Mouse (Mus musculus) CH12.LX (cell line): ENCODE results near the gene Sipa1l2. TPM values are rescaled to one million over a fixed set of nuclear protein-coding genes. Genes with fewer than 3 reads are reported as not detected.

Experiments used
- DNase-seq: peaks from one replicate; pipeline ENCODE4 v3.0.0-alpha.2; 2013; ENCODE audit errors: extremely low read depth
- H3K27ac ChIP-seq: 2 replicates; pipeline ENCODE4 v1.5.1; 2012; ENCODE audit warnings: low read depth, mild to moderate bottlenecking, control low read depth, moderate library complexity; ENCODE audit not compliant: insufficient read depth
- H3K27me3 ChIP-seq: replicated peaks from 2 replicates; pipeline ENCODE3; 2012; ENCODE audit warnings: inconsistent platforms
- H3K36me3 ChIP-seq, 2 experiments: replicated peaks in 1 of 2; 2 replicates each; pipeline versions ENCODE3 to v1.6.1; 2012; ENCODE audit warnings: inconsistent platforms in 1 of 2, low read length in 1 of 2, mild to moderate bottlenecking in 1 of 2, mixed read lengths in 1 of 2, moderate library complexity in 1 of 2; ENCODE audit not compliant: control insufficient read depth in 1 of 2, insufficient read depth in 1 of 2
- H3K4me1 ChIP-seq, 2 experiments: 2 replicates each; pipeline ENCODE4 v1.6.1; 2012; ENCODE audit warnings: inconsistent platforms in 1 of 2, moderate library complexity in 1 of 2; ENCODE audit not compliant: insufficient read depth in 2 of 2, control insufficient read depth in 1 of 2
- H3K4me2 ChIP-seq: 2 replicates; pipeline ENCODE4 v1.6.1; 2012; ENCODE audit warnings: low read depth, mild to moderate bottlenecking, control low read depth; ENCODE audit not compliant: poor library complexity, insufficient read depth, severe bottlenecking
- H3K4me3 ChIP-seq, 3 experiments: fragments of 150-350 bp in 1 of 3; sonication (generic) in 1 of 3; replicated peaks in 1 of 3; 2 replicates each; pipeline versions ENCODE3 to v1.5.1; 2011 to 2012; ENCODE audit warnings: low read depth in 2 of 3, low read length in 2 of 3, mild to moderate bottlenecking in 2 of 3, moderate library complexity in 2 of 3, control low read depth in 1 of 3, improper control_type of control experiment in 1 of 3, inconsistent platforms in 1 of 3, mixed read lengths in 1 of 3; ENCODE audit not compliant: poor library complexity in 1 of 3
- H3K79me2 ChIP-seq: replicated peaks from 2 replicates; pipeline ENCODE4 v1.6.1; 2012; ENCODE audit warnings: mild to moderate bottlenecking, moderate library complexity; ENCODE audit not compliant: control insufficient read depth, poor library complexity, insufficient read depth, severe bottlenecking; ENCODE audit errors: extremely low read depth
- H3K9ac ChIP-seq: 2 replicates; pipeline ENCODE4 v1.6.1; 2012; ENCODE audit warnings: low read depth, mild to moderate bottlenecking, control low read depth, moderate library complexity; ENCODE audit not compliant: insufficient read depth
- H3K9me3 ChIP-seq: replicated peaks from 2 replicates; pipeline ENCODE3; 2012; ENCODE audit warnings: low read length, inconsistent platforms, mixed read lengths
- BHLHE40 ChIP-seq: IDR thresholded peaks from 2 replicates; pipeline ENCODE4 v1.6.1; 2011; ENCODE audit warnings: mild to moderate bottlenecking, low read depth, low read length, improper control_type of control experiment
- CHD1 ChIP-seq: IDR thresholded peaks from 2 replicates; pipeline ENCODE4 v1.6.1; 2012; ENCODE audit warnings: low read depth, low read length, improper control_type of control experiment, inconsistent platforms
- CHD2 ChIP-seq: IDR thresholded peaks from 2 replicates; pipeline ENCODE4 v1.6.1; 2011; ENCODE audit warnings: low read length, improper control_type of control experiment
- CTCF ChIP-seq, 2 experiments: IDR thresholded peaks in 1 of 2; conservative IDR thresholded peaks in 1 of 2; 2 replicates each; pipeline ENCODE4 v1.5.1; 2011 to 2012; ENCODE audit warnings: low read depth in 2 of 2, low read length in 2 of 2, improper control_type of control experiment in 1 of 2, inconsistent platforms in 1 of 2, mild to moderate bottlenecking in 1 of 2, moderate library complexity in 1 of 2
- E2F4 ChIP-seq: IDR thresholded peaks from 2 replicates; pipeline ENCODE4 v1.6.1; 2011; ENCODE audit warnings: low read depth, low read length, improper control_type of control experiment; ENCODE audit not compliant: insufficient replicate concordance
- EP300 ChIP-seq: IDR thresholded peaks from 2 replicates; pipeline ENCODE4 v1.6.1; 2011; ENCODE audit warnings: low read length, improper control_type of control experiment
- IRF4 ChIP-seq: IDR thresholded peaks from 2 replicates; pipeline ENCODE4 v1.6.1; 2014; ENCODE audit warnings: low read depth, mild to moderate bottlenecking, inconsistent platforms, low read length, improper control_type of control experiment
- JUN ChIP-seq: IDR thresholded peaks from 2 replicates; pipeline ENCODE4 v1.6.1; 2011; ENCODE audit warnings: low read depth, mild to moderate bottlenecking, low read length, improper control_type of control experiment, moderate library complexity; ENCODE audit not compliant: insufficient read depth
- JUND ChIP-seq: conservative IDR thresholded peaks from 2 replicates; pipeline ENCODE4 v1.6.1; 2011; ENCODE audit warnings: low read depth, low read length, improper control_type of control experiment
- KAT2A ChIP-seq: IDR thresholded peaks from 2 replicates; pipeline ENCODE4 v1.6.1; 2012; ENCODE audit warnings: low read length, improper control_type of control experiment, inconsistent platforms; ENCODE audit not compliant: insufficient replicate concordance
- MAZ ChIP-seq: IDR thresholded peaks from 2 replicates; pipeline ENCODE4 v1.6.1; 2012; ENCODE audit warnings: low read depth, mild to moderate bottlenecking, inconsistent platforms, low read length, improper control_type of control experiment, moderate library complexity
- MXI1 ChIP-seq: IDR thresholded peaks from 2 replicates; pipeline ENCODE4 v1.6.1; 2011; ENCODE audit warnings: mild to moderate bottlenecking, low read depth, low read length, improper control_type of control experiment
- NELFE ChIP-seq: IDR thresholded peaks from 2 replicates; pipeline ENCODE4 v1.6.1; 2011; ENCODE audit warnings: low read depth, low read length, improper control_type of control experiment
- NRF1 ChIP-seq: IDR thresholded peaks from 2 replicates; pipeline ENCODE4 v1.6.1; 2014; ENCODE audit warnings: low read depth, mild to moderate bottlenecking, inconsistent platforms, low read length, improper control_type of control experiment, moderate library complexity
- PAX5 ChIP-seq: IDR thresholded peaks from 2 replicates; pipeline ENCODE4 v1.6.1; 2012; ENCODE audit warnings: low read length, inconsistent platforms, mixed read lengths
- POLR2A ChIP-seq: IDR thresholded peaks from 2 replicates; pipeline ENCODE4 v1.6.1; 2011; ENCODE audit warnings: low read depth, mild to moderate bottlenecking, improper control_type of control experiment, low read length
- POLR2AphosphoS2 ChIP-seq: IDR thresholded peaks from 2 replicates; pipeline ENCODE4 v1.6.1; 2011; ENCODE audit warnings: low read depth, low read length, improper control_type of control experiment
- RAD21 ChIP-seq: IDR thresholded peaks from 2 replicates; pipeline ENCODE4 v1.6.1; 2011; ENCODE audit warnings: low read depth, mild to moderate bottlenecking, low read length, improper control_type of control experiment, moderate library complexity
- RCOR1 ChIP-seq: conservative IDR thresholded peaks from 2 replicates; pipeline ENCODE4 v1.6.1; 2012; ENCODE audit warnings: low read depth, mild to moderate bottlenecking, inconsistent platforms, low read length, improper control_type of control experiment
- SIN3A ChIP-seq: IDR thresholded peaks from 2 replicates; pipeline ENCODE4 v1.6.1; 2012; ENCODE audit warnings: low read length, improper control_type of control experiment, inconsistent platforms
- SMC3 ChIP-seq: IDR thresholded peaks from 2 replicates; pipeline ENCODE4 v1.6.1; 2011; ENCODE audit warnings: low read depth, low read length, improper control_type of control experiment
- TBP ChIP-seq: conservative IDR thresholded peaks from 2 replicates; pipeline ENCODE4 v1.6.1; 2011; ENCODE audit warnings: low read depth, low read length, improper control_type of control experiment
- UBTF ChIP-seq: IDR thresholded peaks from 2 replicates; pipeline ENCODE4 v1.6.1; 2012; ENCODE audit warnings: low read depth, mild to moderate bottlenecking, inconsistent platforms, low read length, improper control_type of control experiment, moderate library complexity
- ZKSCAN1 ChIP-seq: IDR thresholded peaks from 2 replicates; pipeline ENCODE4 v1.6.1; 2012; ENCODE audit warnings: low read depth, inconsistent platforms, low read length, improper control_type of control experiment, borderline replicate concordance
- dilution Hi-C: fragments of 300-500 bp; cut with MboI; formaldehyde crosslinking; loops from 2 replicates; pipeline ENCODE4 v1.14.3; 2020; ENCODE audit warnings: low sequenced_read_pairs; ENCODE audit not compliant: extremely low pct_unique_long_range_greater_than_20kb, extremely low pct_ligation_motif_present
- in situ Hi-C: fragments of 300-500 bp; cut with MboI; formaldehyde crosslinking; loops from 3 replicates; pipeline ENCODE4 v1.14.3; 2019; ENCODE audit warnings: low sequenced_read_pairs, low pct_ligation_motif_present, low pct_unique_long_range_greater_than_20kb, mixed read lengths
- polyA plus RNA-seq: library from polyadenylated mRNA; unstranded; fragments of >175 nt; gene quantifications from 2 replicates; pipeline ENCODE4 v1.2.1, GENCODE M21; 2012; ENCODE audit warnings: low read depth; ENCODE audit not compliant: insufficient read length
- total RNA-seq, 2 experiments: library from RNA; depleted of rRNA; stranded (reverse); fragments of 300-350 nt in 1 of 2; fragments of >200 nt in 1 of 2; gene quantifications; 2 replicates each; pipeline ENCODE4 v1.2.3; 2012 to 2014

Sipa1l2 gene
- total and polyA plus RNA-seq, 3 experiments, result 2.0 to 5.6 (median 2.7) TPM

DNA sequence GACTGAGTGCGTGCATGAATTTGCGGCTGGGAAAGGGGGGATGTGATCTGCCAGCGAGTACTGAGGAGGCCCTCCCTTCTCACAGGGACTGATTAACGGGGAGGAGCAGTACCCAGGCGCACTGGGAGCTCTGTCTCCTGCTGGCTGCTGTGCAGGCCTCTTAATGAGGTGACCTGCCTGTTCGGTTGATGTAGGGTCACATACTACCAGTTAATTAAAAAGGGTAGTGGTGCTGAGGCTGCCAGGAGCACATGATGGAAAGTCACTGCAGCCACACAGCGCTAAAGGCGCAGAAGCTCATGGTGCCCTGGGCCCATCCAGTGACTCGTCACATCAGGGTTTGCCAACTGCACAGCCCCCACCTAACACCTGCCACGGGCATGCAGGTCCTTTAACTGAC is 145.7 kb downstream of the Sipa1l2 start:
- dilution Hi-C loops (no loop called here), in situ Hi-C loops (no loop called here)
- Histone ChIP-seq H3K27ac (no peak overlapping the region), H3K36me3 (peaks cover 6 to 28% of the 10 kb centered on the region in 2 experiments), H3K9ac (no peak overlapping the region), H3K4me1 (peaks cover 3 to 24% of the 10 kb centered on the region in 2 experiments; a peak in 2 of 4 replicates), H3K9me3 (no peaks in the 10 kb centered on the region), H3K79me2 (no peaks in the 10 kb centered on the region), H3K4me3 (no peak overlapping the region), H3K27me3 (no peaks in the 10 kb centered on the region), H3K4me2 (no peak overlapping the region)
- TF ChIP-seq CHD2 (no peak), UBTF (no peak), E2F4 (no peak)
- no peak for DNase-seq

DNA sequence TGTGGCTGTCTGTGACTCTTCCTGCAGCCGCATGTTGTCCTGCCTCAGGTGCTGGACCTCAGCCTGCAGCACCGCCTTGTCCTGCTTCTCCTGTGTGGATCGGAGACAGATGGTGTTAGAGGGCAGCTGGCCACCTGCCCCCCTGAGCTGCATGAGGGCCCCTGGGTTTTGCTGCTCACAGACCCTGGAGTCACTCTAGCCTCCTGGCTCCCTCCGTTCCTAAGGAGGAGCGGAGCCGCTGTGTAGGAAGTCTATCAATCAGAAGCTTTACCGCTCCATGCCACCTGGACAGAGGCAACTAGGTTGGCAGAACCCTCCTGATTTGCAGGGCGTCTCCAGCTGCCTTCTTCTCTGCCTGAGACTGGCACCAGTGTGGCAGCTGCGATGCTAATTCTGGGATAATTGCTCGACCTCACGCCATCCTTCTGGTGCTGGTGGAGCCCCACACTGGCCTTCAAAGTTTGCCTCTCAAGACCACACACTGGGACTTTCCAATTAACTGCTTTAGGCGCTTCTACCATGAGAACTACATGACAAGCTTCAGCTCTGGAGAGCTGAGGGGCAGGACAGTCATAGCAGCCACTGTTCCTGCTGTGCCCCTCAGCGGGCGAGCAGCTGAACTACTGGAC is 150.3 kb downstream of the Sipa1l2 start:
- H3K4me3 ChIP-seq, result no peak overlapping the region

DNA sequence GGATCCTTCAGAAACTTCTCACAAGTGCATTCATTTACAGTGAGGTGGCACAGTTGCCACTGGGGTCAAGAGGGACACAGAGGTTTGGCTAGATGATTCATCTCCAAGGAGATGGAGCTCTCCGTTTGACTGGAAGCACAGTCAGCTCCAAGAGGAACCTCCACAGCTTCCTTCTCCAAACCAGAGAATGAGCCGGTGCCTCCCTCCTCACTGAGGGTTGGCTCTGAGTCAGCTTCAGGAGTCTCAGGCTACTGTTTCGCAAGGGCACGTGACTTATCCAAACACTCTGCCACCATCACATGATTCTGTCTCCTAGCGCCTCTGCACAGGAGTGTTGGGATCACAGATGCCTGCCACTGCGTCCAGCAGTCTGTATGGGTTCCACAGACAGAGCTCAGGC is 153.5 kb downstream of the Sipa1l2 start:
- no peak for DNase-seq
- in situ Hi-C loops (no loop called here), dilution Hi-C loops (no loop called here)
- Histone ChIP-seq H3K36me3 (peaks cover 7 to 19% of the 10 kb centered on the region in 2 experiments), H3K4me2 (no peak overlapping the region), H3K79me2 (no peaks in the 10 kb centered on the region), H3K27me3 (no peaks in the 10 kb centered on the region), H3K4me1 (peaks cover 7 to 42% of the 10 kb centered on the region in 2 experiments), H3K9ac (no peak overlapping the region), H3K4me3 (no peak overlapping the region), H3K9me3 (no peaks in the 10 kb centered on the region), H3K27ac (no peak overlapping the region)
- TF ChIP-seq ZKSCAN1, result no peak
- TF ChIP-seq NRF1, result no peak
- no peak for TF ChIP-seq UBTF
- TF ChIP-seq MAZ, result no peak
- TF ChIP-seq BHLHE40, result peak; percentile 4; the same call in 1 of the 2 replicates

More for the DNA sequence above, 150.3 kb downstream of the Sipa1l2 start:
- no peak for DNase-seq
- peaks cover 9 to 40% of the 10 kb centered on the region in 2 experiments for H3K4me1 ChIP-seq
- no peak overlapping the region for H3K9ac ChIP-seq
- no peaks in the 10 kb centered on the region for H3K9me3 ChIP-seq
- H3K4me2 ChIP-seq, result no peak overlapping the region
- dilution Hi-C loops, result no loop called here
- in situ Hi-C loops, result no loop called here
- H3K27me3 ChIP-seq, result no peaks in the 10 kb centered on the region
- peaks cover 8 to 35% of the 10 kb centered on the region in 2 experiments for H3K36me3 ChIP-seq
- no peaks in the 10 kb centered on the region for H3K79me2 ChIP-seq
- TF ChIP-seq EP300, result no peak
- no peak for TF ChIP-seq NELFE
- no peak for TF ChIP-seq POLR2AphosphoS2
- no peak for TF ChIP-seq PAX5
- TF ChIP-seq CHD1, result no peak
- no peak for TF ChIP-seq JUN
- no peak for TF ChIP-seq SIN3A
- no peak for TF ChIP-seq RCOR1
- TF ChIP-seq TBP, result no peak
- TF ChIP-seq KAT2A, result no peak
- no peak for TF ChIP-seq ZKSCAN1
- no peak for TF ChIP-seq CTCF (conservative IDR thresholded peaks at IDR 0.05 in 1 of 2, IDR thresholded peaks at IDR 0.05 in 1 of 2; ENCODE audit: low read depth in 2 of 2, low read length in 2 of 2)
- TF ChIP-seq JUND, result no peak
- no peak for TF ChIP-seq RAD21
- TF ChIP-seq IRF4, result no peak
- no peak for TF ChIP-seq CHD2
- TF ChIP-seq NRF1, result no peak
- no peak for TF ChIP-seq SMC3
- no peak for TF ChIP-seq POLR2A
- no peak for TF ChIP-seq MXI1
- TF ChIP-seq, all 38 proteins: peak for 0
- no peak overlapping the region for H3K27ac ChIP-seq
